Mouse (Mus musculus) forebrain, embryonic 13.5 days (tissue): ENCODE measurements at regions not wholly inside any gene's neighbourhood (a gene's known extent, or its start where the extent isn't known, plus 50 kb on each side); places are given as distances from the start of the nearest gene placed in this dataset.

Experiments
- ATAC-seq: fragments of 200-750 bp; cut with Nextera tagmentation; 2 replicates; pipeline ENCODE4 v1.8.0; 2017
- H3K27ac ChIP-seq: fragments of 300-500 bp; sonication (generic); 2 replicates; pipeline ENCODE4 v1.5.1; 2015; ENCODE audit warnings: inconsistent platforms, mild to moderate bottlenecking, moderate library complexity
- H3K27me3 ChIP-seq: fragments of 300-500 bp; sonication (generic); 2 replicates; pipeline ENCODE4 v1.6.1; 2015; ENCODE audit warnings: mild to moderate bottlenecking, inconsistent platforms
- H3K36me3 ChIP-seq: fragments of 300-500 bp; sonication (generic); 2 replicates; pipeline ENCODE4 v1.6.1; 2015; ENCODE audit warnings: mild to moderate bottlenecking, inconsistent platforms; ENCODE audit not compliant: poor library complexity, severe bottlenecking
- H3K4me1 ChIP-seq: fragments of 300-500 bp; sonication (generic); 2 replicates; pipeline ENCODE4 v1.6.1; 2015; ENCODE audit warnings: inconsistent platforms
- H3K4me2 ChIP-seq: fragments of 300-500 bp; sonication (generic); 2 replicates; pipeline ENCODE4 v1.6.1; 2015; ENCODE audit warnings: inconsistent platforms, mild to moderate bottlenecking, moderate library complexity
- H3K4me3 ChIP-seq: fragments of 300-500 bp; sonication (generic); 2 replicates; pipeline ENCODE4 v1.5.1; 2015; ENCODE audit warnings: mild to moderate bottlenecking, inconsistent platforms
- H3K9ac ChIP-seq: fragments of 300-500 bp; sonication (generic); 2 replicates; pipeline ENCODE4 v1.6.1; 2015; ENCODE audit warnings: mild to moderate bottlenecking, inconsistent platforms
- H3K9me3 ChIP-seq: fragments of 300-500 bp; sonication (generic); replicated peaks from 2 replicates; pipeline ENCODE4 v1.6.1; 2016; ENCODE audit warnings: inconsistent platforms
- WGBS: fragments of 180-500 bp; shearing (Covaris S2); methylation state at CpG from one replicate; pipeline ENCODE4 v1.1.7; 2015; 5-methylcytosine and 5-hydroxymethylcytosine counted together

GRCm38 (mm10) chr16:82038616-82039015 is 789.6 kb upstream of the Gm21833 start:
- no peak overlapping the region for H3K4me2 ChIP-seq
- 63% methylated on average over 3 of the region's 3 CpGs for WGBS
- no peaks in the 10 kb centered on the region for H3K9me3 ChIP-seq
- peak; percentile 38; the same call in 1 of the 2 replicates for ATAC-seq
- H3K9ac ChIP-seq = no peak overlapping the region
- no peak overlapping the region for H3K4me3 ChIP-seq
- no peak overlapping the region for H3K27ac ChIP-seq
- no peaks in the 10 kb centered on the region for H3K4me1 ChIP-seq
- no peaks in the 10 kb centered on the region for H3K36me3 ChIP-seq
- H3K27me3 ChIP-seq = no peaks in the 10 kb centered on the region
